Mouse (Mus musculus) left cerebral cortex, postnatal 4 days (tissue): ENCODE results near the gene Phf21b. TPM values are rescaled to one million over a fixed set of nuclear protein-coding genes. Genes with fewer than 3 reads are reported as not detected.
"Not testable (repeated sequence)": the region's sequence is repeated elsewhere in the genome, so short reads cannot be mapped to it uniquely, and the experiment has no call there.

Source experiments
- DNase-seq: peaks from one replicate; pipeline ENCODE4 v3.0.0-alpha.2; 2022
- intact Hi-C: fragments of 180-260 bp; cut with DNase I; formaldehyde crosslinking; loops from one replicate; pipeline ENCODE4 v1.15.1; 2025
- total RNA-seq, 2 experiments: library from RNA; stranded (reverse); gene quantifications; 2 replicates each; pipeline ENCODE4 v1.2.3; 2021

Phf21b gene
- total RNA-seq, 2 experiments from 2014 or later, result 9.3 to 13.1 TPM

- intact Hi-C loops, result no loop called here
These were observed 62.2 kb downstream of the Phf21b start for GRCm38 (mm10) chr15:84793649-84794048.

GRCm38 (mm10) chr15:84787161-84787560, 68.7 kb downstream of the Phf21b start:
- peak; percentile 50 for DNase-seq
- intact Hi-C loops, result no loop called here

More at GRCm38 (mm10) chr15:84793649-84794048, 62.2 kb downstream of the Phf21b start:
- no peak for DNase-seq

DNA sequence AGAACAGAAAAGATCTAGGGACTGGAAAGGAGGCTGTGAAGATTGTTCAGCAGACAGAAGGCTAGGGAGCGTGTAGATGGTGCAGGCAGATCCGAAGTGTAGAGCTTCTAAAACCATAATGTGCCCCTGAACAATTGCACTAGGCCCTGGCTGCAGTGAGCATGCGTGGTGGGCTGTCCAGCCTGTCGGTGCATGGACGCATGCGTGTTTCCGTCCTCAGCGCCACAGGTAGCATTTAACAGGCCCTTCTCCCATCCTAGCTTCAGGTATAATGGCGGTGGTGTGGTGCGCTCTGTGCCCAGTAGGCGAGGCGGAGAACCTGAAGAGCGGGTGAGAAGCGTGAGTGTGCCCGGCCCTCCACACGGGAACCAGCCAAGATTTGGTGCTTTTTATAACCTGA, 71.0 kb downstream of the Phf21b start:
- intact Hi-C loops, result no loop called here
- no peak for DNase-seq

DNA sequence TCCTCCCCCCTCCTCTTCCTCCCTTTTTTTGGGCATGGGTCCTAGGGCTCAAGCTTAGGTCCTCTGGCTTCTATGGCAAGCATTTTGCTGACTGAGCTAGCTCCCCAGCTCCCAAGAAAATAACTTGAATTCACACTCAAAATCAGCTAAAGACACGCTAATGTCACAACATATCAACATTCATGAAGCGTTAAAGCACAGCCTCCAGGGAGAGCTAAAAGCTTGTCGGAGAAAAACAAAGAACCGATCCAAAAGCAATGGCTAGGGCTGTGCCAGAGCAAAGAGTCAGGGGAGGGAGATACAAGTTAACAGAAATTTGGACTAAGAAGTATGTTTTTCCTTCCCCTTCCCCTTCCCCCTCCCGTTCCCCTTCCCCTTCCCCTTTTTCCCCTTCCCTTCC, 77.3 kb downstream of the Phf21b start:
- intact Hi-C loops, result loop anchor here (1.0 kb wide), 1 partner anchor 182 kb away; no protein-coding TSS in a partner anchor
- no peak for DNase-seq

DNA sequence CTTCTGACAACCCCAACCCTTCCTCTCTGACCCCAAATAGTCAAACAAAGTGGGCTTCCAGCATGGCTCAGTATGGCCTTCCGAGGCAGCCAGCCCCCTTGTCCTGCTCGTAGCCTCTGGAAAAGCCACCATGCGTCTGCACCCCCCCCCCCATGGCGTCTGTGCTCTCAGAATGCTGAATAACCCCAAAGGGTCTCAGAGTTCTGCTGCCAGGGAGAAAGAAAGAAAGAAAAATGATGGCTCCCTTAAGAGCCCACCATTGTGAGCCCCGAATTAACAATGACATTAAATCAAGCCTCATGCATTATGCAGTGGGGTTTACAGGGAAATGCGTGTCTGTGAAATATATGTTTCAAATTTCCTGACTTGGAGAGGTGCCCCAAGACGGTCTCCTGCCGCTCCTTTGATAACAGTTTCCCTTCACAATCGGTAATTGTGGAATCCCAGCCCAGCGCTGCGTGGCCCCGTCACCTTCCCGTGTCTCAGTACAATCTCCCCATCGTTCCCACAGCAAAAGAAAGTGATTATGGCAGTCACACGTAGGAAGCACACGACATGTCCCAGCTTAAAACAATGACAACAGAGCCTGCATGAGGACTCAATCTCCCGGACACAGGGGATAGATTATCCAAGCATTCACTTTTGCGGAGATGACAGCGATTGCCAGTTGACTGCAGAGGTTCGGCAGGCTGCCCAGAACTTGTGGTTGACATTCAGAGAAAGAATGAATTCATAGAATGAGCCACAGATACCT, 80.3 kb downstream of the Phf21b start:
- intact Hi-C loops, result no loop called here
- peak; percentile 72 for DNase-seq

DNA sequence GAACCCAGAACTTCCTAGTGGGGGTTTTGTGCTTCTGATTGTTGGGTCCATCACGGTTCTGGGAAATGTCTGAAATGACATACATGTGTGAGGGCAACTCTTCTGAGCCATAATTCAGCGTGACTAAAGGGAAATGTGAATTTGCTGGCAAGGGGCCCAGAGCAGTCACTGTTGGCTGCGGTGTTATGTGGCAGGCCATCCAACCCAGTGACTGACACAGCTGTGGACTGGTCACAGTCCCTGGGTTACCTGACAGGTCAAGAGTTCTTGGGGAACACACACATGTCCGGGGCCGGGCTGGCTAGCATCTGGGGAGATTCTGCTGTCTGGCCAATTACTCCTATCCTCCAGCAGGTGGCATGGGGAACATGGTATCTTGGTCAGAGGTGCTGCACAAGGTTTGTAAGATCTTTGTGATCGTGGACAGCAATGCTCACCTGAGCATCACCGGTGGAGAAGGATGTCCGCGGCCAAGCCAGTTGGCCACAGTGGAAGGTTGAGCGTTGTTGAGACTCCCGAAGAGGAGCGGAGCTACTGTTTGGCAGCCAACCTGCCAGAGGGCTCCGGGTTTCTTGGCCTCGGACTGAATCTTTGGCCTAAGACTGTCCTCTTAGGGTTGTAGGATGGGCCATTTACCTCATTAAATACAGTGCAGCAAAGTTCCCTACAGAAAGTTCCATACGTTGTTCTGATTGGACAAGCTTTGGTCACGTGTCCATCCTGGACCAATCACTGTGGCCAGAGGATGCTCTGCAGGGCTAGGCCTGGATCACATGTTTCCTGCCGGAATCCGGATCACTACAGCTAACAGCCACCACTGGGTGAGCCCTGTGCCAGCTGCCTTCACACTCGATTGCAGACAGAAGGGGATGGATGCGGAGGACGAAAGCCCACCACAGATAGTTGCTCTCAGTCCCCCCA, 83.4 kb downstream of the Phf21b start:
- DNase-seq, result peak; percentile 50
- intact Hi-C loops, result no loop called here

- no peak for DNase-seq
These were observed 86.1 kb downstream of the Phf21b start for GRCm38 (mm10) chr15:84769641-84770341.

GRCm38 (mm10) chr15:84768531-84768930, 87.3 kb downstream of the Phf21b start:
- DNase-seq, intact Hi-C loops: not testable (repeated sequence)

More at GRCm38 (mm10) chr15:84769641-84770341, 86.1 kb downstream of the Phf21b start:
- intact Hi-C loops, result no loop called here

DNA sequence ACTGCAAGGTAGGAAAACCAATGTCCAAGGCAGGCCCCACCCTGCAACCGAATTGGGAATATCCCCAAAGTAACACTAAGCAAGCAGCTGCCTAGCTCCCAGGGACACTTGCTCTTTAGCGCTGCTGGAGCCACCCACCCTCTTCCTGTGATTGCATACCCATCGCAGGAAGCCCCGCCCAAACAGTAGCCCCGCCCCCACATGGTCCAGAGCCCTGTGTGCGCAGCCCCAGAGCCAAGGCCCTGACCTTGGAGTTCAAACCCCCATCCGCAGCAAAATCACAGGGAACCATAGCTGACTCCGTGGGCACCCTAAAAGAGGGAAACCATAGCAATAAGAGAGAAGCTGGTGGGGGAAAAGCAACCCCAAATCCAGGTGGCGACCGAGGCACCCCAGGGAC, 89.2 kb downstream of the Phf21b start:
- intact Hi-C loops, result no loop called here
- DNase-seq, result no peak

- intact Hi-C loops, result no loop called here
- DNase-seq, result no peak
These were observed 92.4 kb downstream of the Phf21b start for GRCm38 (mm10) chr15:84763423-84763812.

DNA sequence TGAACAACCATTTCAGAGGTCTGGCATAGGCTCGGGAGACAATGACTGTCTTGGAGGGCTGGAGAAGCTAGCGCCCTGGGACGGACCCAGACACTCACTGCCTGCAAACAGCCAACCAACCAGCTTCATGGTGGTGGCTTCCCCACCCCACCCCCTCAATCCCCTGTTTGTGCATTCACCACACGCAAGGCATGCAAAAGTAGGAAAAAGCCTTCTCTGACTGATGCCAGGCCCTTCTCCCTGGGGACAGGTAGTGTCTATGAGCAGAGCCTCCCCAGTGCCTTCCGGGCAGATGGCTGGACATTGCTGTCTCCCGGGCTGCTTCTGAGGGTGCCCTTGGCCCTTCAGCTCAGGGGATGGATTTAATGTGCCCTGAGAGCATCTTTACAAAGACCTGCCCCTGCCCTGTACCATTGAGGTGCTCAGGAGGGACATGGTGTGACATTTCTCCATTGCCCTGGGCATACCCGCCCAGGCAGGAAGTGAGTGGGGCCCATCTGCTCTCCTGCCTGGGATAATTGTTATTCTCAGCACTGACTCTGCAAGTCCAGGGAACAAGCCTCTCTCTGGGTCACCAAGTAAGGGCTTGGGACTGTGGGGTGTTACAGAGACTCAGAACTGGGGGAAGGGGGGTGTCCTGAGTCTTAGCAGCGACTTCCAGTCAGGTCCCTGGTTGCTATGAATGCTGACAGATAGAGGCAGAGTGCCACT, 93.0 kb downstream of the Phf21b start:
- intact Hi-C loops, result no loop called here
- peak; percentile 60 for DNase-seq

GRCm38 (mm10) chr15:84758493-84758892, 97.4 kb downstream of the Phf21b start:
- intact Hi-C loops, result loop anchor here (5.0 kb wide), 1 partner anchor 164 kb away; the partner anchor contains the start of genes Gm29666 and Nup50
- peak; percentile 73 for DNase-seq

DNA sequence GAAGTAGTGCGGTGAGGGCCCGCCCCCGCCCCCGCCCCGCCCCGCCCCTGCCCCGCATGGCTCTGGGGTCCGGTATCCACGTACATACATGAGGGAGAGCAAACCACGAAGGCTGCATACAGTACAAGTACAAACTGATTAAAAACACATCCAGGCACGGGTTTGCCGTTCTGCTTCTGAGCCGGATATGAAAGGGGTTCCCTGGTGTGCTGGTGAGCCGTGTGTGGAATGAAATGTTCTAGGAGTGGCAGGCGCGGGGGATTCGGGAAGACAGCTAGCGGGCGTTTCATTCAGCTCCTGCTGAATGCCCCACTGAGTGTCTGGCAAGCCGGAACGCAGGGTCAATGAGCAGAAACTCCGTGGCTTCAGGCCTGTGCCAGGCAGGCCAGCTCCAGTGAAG, 99.4 kb downstream of the Phf21b start:
- peak; percentile 69 for DNase-seq
- intact Hi-C loops, result loop anchor here (5.0 kb wide), 1 partner anchor 166 kb away; the partner anchor contains the start of genes Gm29666 and Nup50

- peak; percentile 77 for DNase-seq
- intact Hi-C loops, result loop anchor here (5.0 kb wide), 1 partner anchor 167 kb away; the partner anchor contains the start of genes Gm29666 and Nup50
These were observed 100.9 kb downstream of the Phf21b start for GRCm38 (mm10) chr15:84754987-84755386.

DNA sequence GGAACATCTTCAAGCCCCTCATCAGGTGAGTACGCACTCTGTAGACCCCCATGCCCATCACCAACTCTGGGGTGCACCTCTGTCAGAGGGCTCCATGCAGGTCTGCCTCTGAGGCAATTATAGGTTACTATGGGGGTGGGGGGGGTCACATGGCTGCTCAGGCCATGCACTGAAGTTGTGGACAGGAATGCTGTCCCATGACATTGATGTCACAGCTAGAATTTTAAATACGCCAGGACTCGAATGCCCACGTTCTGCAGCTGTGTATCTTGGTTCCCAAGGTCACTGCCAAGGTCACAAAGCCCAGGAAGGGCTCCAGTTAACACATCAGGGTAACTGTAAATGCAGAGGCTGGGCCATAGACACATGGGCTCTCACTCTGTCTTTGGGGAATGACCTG, 110.0 kb downstream of the Phf21b start:
- no peak for DNase-seq
- intact Hi-C loops, result no loop called here

DNA sequence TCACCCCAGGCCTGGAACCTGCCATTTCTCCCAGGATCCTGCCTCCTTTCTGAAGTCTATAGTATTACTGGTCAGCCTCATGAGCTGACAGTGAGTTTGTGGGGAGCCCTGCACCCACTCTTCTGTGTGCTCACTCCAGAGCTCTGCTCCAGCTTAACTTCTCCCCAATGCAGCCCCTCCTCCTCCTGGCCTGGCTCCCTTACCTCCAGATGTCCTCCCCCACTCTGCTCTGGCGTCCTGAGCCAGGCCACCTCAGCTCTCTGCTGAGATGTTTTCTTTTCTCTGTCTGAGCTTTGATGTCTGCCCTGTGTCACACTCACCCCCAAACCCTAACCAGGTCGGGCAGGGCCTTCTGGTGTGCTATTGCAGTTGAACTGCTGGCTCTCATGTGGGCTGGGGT, 111.5 kb downstream of the Phf21b start:
- intact Hi-C loops, result no loop called here
- no peak for DNase-seq

GRCm38 (mm10) chr15:84743347-84743746, 112.5 kb downstream of the Phf21b start:
- DNase-seq, result no peak
- intact Hi-C loops, result no loop called here

- intact Hi-C loops, result no loop called here
- DNase-seq, result no peak
These were observed 114.3 kb downstream of the Phf21b start for GRCm38 (mm10) chr15:84741573-84741972.

- intact Hi-C loops, result no loop called here
- DNase-seq, result no peak
These were observed 117.6 kb downstream of the Phf21b start for GRCm38 (mm10) chr15:84738246-84738645.

DNA sequence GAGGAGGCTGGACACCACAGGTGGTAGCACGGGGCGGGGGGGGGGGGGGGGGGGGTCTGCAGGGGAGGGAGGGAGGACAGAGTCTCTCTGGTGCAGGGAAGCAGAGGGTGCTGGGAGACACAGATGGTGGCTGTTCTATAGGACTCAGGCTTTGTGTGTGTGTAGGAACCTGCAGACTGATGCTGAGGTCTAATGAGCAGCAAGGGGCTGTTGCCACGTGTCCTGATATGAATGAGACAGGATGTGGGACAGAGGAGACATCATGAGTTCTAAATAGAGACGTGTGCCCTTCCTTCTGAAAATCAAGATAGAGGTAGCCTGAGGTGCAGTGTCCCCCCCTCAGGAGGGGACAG, 118.9 kb downstream of the Phf21b start:
- intact Hi-C loops, result no loop called here
- no peak for DNase-seq
